Mouse (Mus musculus): ENCODE measurements around the gene Trmt2b. TPM values are rescaled to one million over a fixed set of nuclear protein-coding genes. Genes with fewer than 3 reads are reported as not detected.

The Trmt2b gene
- polyA plus RNA-seq (2014; fragmentation: Illumina TruSeq; extraction: RNeasy Lipid Tissue Mini Kit (QIAGEN cat#74804); ENCODE audit: low read depth, low replicate concordance) = 68.2 TPM

DNA sequence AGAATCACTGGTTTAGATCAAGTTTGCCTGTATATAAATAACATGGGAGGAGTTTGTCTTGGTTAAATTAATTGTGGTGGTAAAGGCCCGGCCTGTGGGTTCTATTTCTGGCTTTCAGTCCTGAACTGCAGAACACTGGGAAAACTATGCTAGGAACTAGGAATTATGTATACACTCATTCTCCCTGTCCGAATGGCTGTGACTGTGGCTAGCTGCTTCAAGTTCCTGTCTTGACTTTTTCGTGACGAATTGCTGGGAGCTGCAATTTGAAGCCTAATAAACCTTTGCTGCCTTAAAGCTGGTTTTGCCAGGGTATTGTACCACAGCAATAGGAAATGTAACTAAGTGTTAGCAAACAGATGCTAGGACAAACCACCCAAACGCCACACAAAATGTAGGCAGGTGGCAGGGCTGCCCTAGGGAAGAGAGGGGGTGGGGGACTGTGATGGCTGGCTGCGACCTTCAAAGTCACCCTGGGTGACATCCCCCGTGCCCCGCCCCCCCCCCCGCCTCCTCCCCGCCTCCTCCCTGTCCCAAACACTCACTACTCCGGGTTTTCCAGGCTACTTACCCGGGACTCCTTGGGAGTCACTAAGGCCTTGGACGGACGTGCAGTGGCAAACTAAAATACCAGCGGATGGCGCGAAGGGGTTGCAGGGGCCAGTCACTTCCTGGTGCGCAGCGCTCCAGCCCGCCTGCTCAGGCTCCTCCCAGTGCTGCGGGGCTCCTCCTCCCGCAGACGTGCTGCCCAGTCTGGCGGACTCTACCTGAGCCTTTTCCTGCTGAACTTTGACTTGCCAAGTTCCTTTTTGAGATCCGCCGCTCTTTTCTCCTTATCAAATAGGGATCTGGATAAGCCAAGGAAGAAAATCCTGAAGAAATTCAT, at the start of gene Trmt2b:
Gene Trmt2b (minus strand): TSS at position 710 of the 886 bp plus-strand sequence.

DNA sequence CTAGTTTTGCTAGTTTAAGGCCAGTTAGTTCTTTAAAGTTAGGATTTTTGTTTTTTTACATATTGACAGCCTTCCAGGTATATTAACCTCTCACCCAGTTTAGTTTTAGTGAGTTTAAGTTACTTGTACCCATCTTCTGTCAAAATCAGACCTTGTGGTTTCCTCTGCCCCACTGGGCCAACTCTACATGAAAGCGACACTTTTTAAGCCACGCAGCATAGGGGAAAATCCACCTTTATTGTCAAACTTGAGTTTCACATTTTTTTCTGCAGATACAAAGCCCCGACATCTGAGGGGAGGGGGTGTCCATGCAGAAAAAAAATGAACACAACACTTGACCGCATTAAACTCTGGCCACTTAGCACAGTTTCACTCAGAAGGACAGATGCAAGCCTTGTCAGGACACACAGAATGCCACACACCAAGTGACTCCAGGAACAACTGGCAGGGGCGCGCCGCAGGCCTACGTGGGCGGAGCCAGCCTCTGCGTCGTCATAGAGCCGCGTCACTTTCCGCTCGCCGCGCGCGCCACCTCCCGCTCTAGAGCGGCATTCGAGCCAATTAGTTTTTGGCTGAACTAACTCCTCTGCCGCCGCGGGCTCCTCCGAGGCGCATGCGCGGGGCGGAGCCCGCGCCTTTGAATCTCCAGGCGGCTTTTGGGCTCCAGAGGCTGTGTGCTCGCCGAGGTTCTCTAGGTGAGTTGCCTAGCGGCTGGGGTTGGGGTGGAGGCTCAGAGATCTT, 30.9 kb upstream of the Trmt2b start, which contains the start of gene Cenpi:
Gene Cenpi (plus strand): TSS at position 551 of the 741 bp plus-strand sequence.

DNA sequence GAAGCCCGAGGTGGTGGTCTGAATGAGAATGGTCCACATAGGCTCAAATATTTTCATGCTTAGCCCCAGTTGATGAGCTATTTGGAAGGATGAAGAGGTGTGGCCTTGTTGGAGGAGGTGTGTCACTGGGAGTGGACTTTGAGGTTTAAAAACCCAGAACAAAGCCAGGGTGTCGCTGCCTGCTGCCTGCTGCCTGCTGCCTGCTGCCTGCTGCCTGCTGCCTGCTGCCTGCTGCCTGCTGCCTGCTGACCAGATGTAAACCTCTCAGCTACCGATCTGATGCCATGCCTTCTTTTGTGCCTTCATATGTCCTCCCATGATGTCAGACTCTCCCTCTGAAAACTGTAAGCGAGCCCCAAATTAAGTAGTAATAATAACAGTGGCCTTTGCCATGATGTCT, 54.9 kb downstream of the Trmt2b start, which contains the start of gene Nox1:
Gene Nox1 (minus strand): TSS at position 101 of the 400 bp plus-strand sequence.

DNA sequence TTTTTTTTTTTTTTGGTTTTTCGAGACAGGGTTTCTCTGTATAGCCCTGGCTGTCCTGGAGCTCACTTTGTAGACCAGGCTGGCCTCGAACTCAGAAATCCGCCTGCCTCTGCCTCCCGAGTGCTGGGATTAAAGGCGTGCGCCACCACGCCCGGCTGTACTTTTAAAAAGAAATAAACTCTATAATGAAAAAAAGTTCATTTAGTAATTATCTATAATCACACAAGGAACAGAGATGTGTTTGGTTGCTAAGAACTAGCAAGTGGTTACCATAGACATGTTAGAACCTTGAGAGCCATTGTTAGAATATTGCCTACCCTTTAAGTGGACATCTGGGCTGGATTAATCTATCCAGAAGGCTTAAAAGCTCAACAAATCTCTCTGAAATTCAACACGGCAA, 89.6 kb downstream of the Trmt2b start, which contains the start of gene Arl13a:
Gene Arl13a (plus strand): TSS at position 301 of the 400 bp plus-strand sequence.

Other genes starting within 250 kb of the Trmt2b start
- gene Cstf2, start 217.8 kb downstream of the Trmt2b start, polyA plus RNA-seq (2014; fragmentation: Illumina TruSeq; extraction: RNeasy Lipid Tissue Mini Kit (QIAGEN cat#74804); ENCODE audit: low read depth, low replicate concordance) = 70.4 TPM
- gene Xkrx, start 114.9 kb downstream of the Trmt2b start, polyA plus RNA-seq (2014; fragmentation: Illumina TruSeq; extraction: RNeasy Lipid Tissue Mini Kit (QIAGEN cat#74804); ENCODE audit: low read depth, low replicate concordance) = 0.52 TPM
- gene Arl13a, start 89.5 kb downstream of the Trmt2b start, polyA plus RNA-seq (2014; fragmentation: Illumina TruSeq; extraction: RNeasy Lipid Tissue Mini Kit (QIAGEN cat#74804); ENCODE audit: low read depth, low replicate concordance) = not detected
- not detected for gene Nox1, start 55.0 kb downstream of the Trmt2b start, polyA plus RNA-seq (2014; fragmentation: Illumina TruSeq; extraction: RNeasy Lipid Tissue Mini Kit (QIAGEN cat#74804); ENCODE audit: low read depth, low replicate concordance)
- 1,214 TPM for gene Tmem35a, start 18.2 kb upstream of the Trmt2b start, polyA plus RNA-seq (2014; fragmentation: Illumina TruSeq; extraction: RNeasy Lipid Tissue Mini Kit (QIAGEN cat#74804); ENCODE audit: low read depth, low replicate concordance)
- gene Cenpi, start 31.1 kb upstream of the Trmt2b start, polyA plus RNA-seq (2014; fragmentation: Illumina TruSeq; extraction: RNeasy Lipid Tissue Mini Kit (QIAGEN cat#74804); ENCODE audit: low read depth, low replicate concordance) = 6.3 TPM
- 0.41 TPM for gene Drp2, start 127.6 kb upstream of the Trmt2b start, polyA plus RNA-seq (2014; fragmentation: Illumina TruSeq; extraction: RNeasy Lipid Tissue Mini Kit (QIAGEN cat#74804); ENCODE audit: low read depth, low replicate concordance)
- not detected for gene Taf7l, start 199.5 kb upstream of the Trmt2b start, polyA plus RNA-seq (2014; fragmentation: Illumina TruSeq; extraction: RNeasy Lipid Tissue Mini Kit (QIAGEN cat#74804); ENCODE audit: low read depth, low replicate concordance)